Mouse (Mus musculus) ES-E14 (cell line): ENCODE results near the gene Scn1b.

Source experiments
- HCFC1 ChIP-seq: IDR thresholded peaks from 2 replicates; pipeline ENCODE4 v1.6.1; 2012; ENCODE audit warnings: low read length, inconsistent platforms, borderline replicate concordance; ENCODE audit not compliant: insufficient read depth
- MAFK ChIP-seq: IDR thresholded peaks from 2 replicates; pipeline ENCODE4 v1.6.1; 2014; ENCODE audit warnings: mild to moderate bottlenecking, low read depth, low read length, inconsistent platforms; ENCODE audit not compliant: insufficient read depth
- ZC3H11A ChIP-seq: IDR thresholded peaks from 2 replicates; pipeline ENCODE4 v1.6.1; 2012; ENCODE audit warnings: low read depth, mild to moderate bottlenecking, inconsistent platforms, low read length, borderline replicate concordance
- ZNF384 ChIP-seq: IDR thresholded peaks from 2 replicates; pipeline ENCODE4 v1.6.1; 2012; ENCODE audit warnings: low read depth, low read length, inconsistent platforms

DNA sequence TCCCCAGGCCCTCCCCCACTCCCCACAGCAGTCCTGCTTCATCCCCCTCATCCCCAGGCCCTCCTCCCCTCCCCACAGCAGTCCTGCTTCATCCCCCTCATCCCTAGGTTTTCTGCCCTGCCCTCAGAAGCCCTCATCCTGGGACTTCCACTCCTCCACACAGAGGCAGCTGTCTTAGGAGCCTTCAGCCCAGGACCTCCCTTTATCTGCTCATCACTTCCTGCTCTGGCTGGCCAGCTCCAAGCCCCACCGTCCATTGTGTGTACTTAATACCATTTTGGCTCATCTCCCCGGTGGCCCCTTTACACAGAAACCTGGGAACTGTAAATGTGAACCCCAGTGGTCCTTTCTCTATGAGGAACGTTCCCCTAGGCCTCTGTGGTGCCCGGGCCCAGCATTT lies 14.8 kb downstream of the Scn1b start:
- TF ChIP-seq HCFC1 (no peak), ZNF384 (no peak), ZC3H11A (no peak), MAFK (no peak)
